Mouse (Mus musculus): ENCODE data around the gene Palb2. TPM values are rescaled to one million over a fixed set of nuclear protein-coding genes. Genes with fewer than 3 reads are reported as not detected.
"Not testable (repeated sequence)": the region's sequence is repeated elsewhere in the genome, so short reads cannot be mapped to it uniquely, and the experiment has no call there.

Gene Palb2
- total and polyA plus RNA-seq, 3 experiments: 11.7 to 17.5 (median 14.0) TPM

GRCm38 (mm10) chr7:122101014-122101746 is 31.6 kb downstream of the Palb2 start:
- TF ChIP-seq TBP (conservative IDR thresholded peaks at IDR 0.05; ENCODE audit: low read depth, low read length) (0 out of 2 replicates have a peak, but pooled peaks have one; percentile 9), ZNF384 (IDR thresholded peaks at IDR 0.05; ENCODE audit: low read depth, low read length) (peak; percentile 60; the same call in 1 of the 2 replicates), CHD2 (IDR thresholded peaks at IDR 0.05; ENCODE audit: low read length) (peak; percentile 23), BHLHE40 (IDR thresholded peaks at IDR 0.05; ENCODE audit: low read depth, low read length) (0 out of 2 replicates have a peak, but pooled peaks have one; percentile 5)
- H3K9me3 ChIP-seq (replicated peaks; ENCODE audit: low read length); in situ Hi-C loops (cut with MboI; ENCODE audit: low pct_ligation_motif_present, low pct_unique_long_range_greater_than_20kb, low sequenced_read_pairs); dilution Hi-C loops (cut with MboI; ENCODE audit: extremely low pct_ligation_motif_present, extremely low pct_unique_long_range_greater_than_20kb, low sequenced_read_pairs); H3K27me3 ChIP-seq (replicated peaks); DNase-seq (ENCODE audit: extremely low read depth): not testable (repeated sequence)
- H3K4me3 ChIP-seq (replicated peaks in 1 of 3; ENCODE audit: low read depth in 2 of 3, low read length in 2 of 3, poor library complexity in 1 of 3): peak overlapping the region; percentile 74 to 84 (median 77)
- peaks cover 46% of the 10 kb centered on the region for H3K79me2 ChIP-seq (replicated peaks; ENCODE audit: control insufficient read depth, extremely low read depth, insufficient read depth, poor library complexity, severe bottlenecking)
- peak overlapping the region; percentile 97 for H3K4me2 ChIP-seq (ENCODE audit: insufficient read depth, low read depth, poor library complexity, severe bottlenecking)
- H3K9ac ChIP-seq (ENCODE audit: insufficient read depth, low read depth): peak overlapping the region; percentile 67
- peak overlapping the region; percentile 33; the same call in 1 of the 2 replicates for H3K27ac ChIP-seq (ENCODE audit: insufficient read depth, low read depth)
- H3K36me3 ChIP-seq (replicated peaks in 1 of 2; ENCODE audit: control insufficient read depth in 1 of 2, insufficient read depth in 1 of 2, low read length in 1 of 2): peaks cover 24 to 35% of the 10 kb centered on the region in 2 experiments
- peaks cover 2 to 17% of the 10 kb centered on the region in 2 experiments; a peak in 3 of 4 replicates for H3K4me1 ChIP-seq (ENCODE audit: control insufficient read depth in 1 of 2, insufficient read depth in 2 of 2)

- no peak overlapping the region for H3K4me3 ChIP-seq (replicated peaks in 1 of 3; ENCODE audit: low read depth in 2 of 3, low read length in 2 of 3, poor library complexity in 1 of 3)
- peaks cover 55% of the 10 kb centered on the region for H3K79me2 ChIP-seq (replicated peaks; ENCODE audit: control insufficient read depth, extremely low read depth, insufficient read depth, poor library complexity, severe bottlenecking)
- TF ChIP-seq HCFC1 (IDR thresholded peaks at IDR 0.05; ENCODE audit: low read depth, low read length) (0 out of 2 replicates have a peak, but pooled peaks have one; percentile 32), SIN3A (IDR thresholded peaks at IDR 0.05; ENCODE audit: low read length) (peak; percentile 61), JUND (conservative IDR thresholded peaks at IDR 0.05; ENCODE audit: low read depth, low read length) (peak; percentile 46; the same call in 1 of the 2 replicates), TCF12 (IDR thresholded peaks at IDR 0.05; ENCODE audit: low read depth, low read length) (0 out of 2 replicates have a peak, but pooled peaks have one; percentile 38), EP300 (IDR thresholded peaks at IDR 0.05; ENCODE audit: low read length) (no peak), SMC3 (IDR thresholded peaks at IDR 0.05; ENCODE audit: low read depth, low read length) (peak; percentile 47; the same call in 1 of the 2 replicates), CTCF (conservative IDR thresholded peaks at IDR 0.05 in 1 of 2, IDR thresholded peaks at IDR 0.05 in 1 of 2; ENCODE audit: low read depth in 2 of 2, low read length in 2 of 2) (peak; percentile 88 to 98), IRF4 (IDR thresholded peaks at IDR 0.05; ENCODE audit: low read depth, low read length) (0 out of 2 replicates have a peak, but pooled peaks have one; percentile 18), RAD21 (IDR thresholded peaks at IDR 0.05; ENCODE audit: low read depth, low read length) (peak; percentile 75), GABPA (IDR thresholded peaks at IDR 0.05; ENCODE audit: insufficient replicate concordance, low read depth, low read length) (no peak), NELFE (IDR thresholded peaks at IDR 0.05; ENCODE audit: low read depth, low read length) (no peak), MYC (IDR thresholded peaks at IDR 0.05; ENCODE audit: low read depth, low read length) (peak; percentile 72; the same call in 1 of the 2 replicates)
- H3K4me1 ChIP-seq (ENCODE audit: control insufficient read depth in 1 of 2, insufficient read depth in 2 of 2): peaks cover 2 to 20% of the 10 kb centered on the region in 2 experiments; a peak in 3 of 4 replicates
- peaks cover 42 to 52% of the 10 kb centered on the region in 2 experiments for H3K36me3 ChIP-seq (replicated peaks in 1 of 2; ENCODE audit: control insufficient read depth in 1 of 2, insufficient read depth in 1 of 2, low read length in 1 of 2)
- no peak overlapping the region for H3K9ac ChIP-seq (ENCODE audit: insufficient read depth, low read depth)
- in situ Hi-C loops (cut with MboI; ENCODE audit: low pct_ligation_motif_present, low pct_unique_long_range_greater_than_20kb, low sequenced_read_pairs) (loop anchor here (5.0 kb wide), 1 partner anchor 53 kb away; no protein-coding TSS in a partner anchor), dilution Hi-C loops (cut with MboI; ENCODE audit: extremely low pct_ligation_motif_present, extremely low pct_unique_long_range_greater_than_20kb, low sequenced_read_pairs) (no loop called here)
- no peak overlapping the region for H3K27ac ChIP-seq (ENCODE audit: insufficient read depth, low read depth)
- H3K9me3 ChIP-seq (replicated peaks; ENCODE audit: low read length): no peaks in the 10 kb centered on the region
- DNase-seq (ENCODE audit: extremely low read depth): peak; percentile 74
- H3K4me2 ChIP-seq (ENCODE audit: insufficient read depth, low read depth, poor library complexity, severe bottlenecking): peak overlapping the region; percentile 63; the same call in 1 of the 2 replicates
- H3K27me3 ChIP-seq (replicated peaks): no peaks in the 10 kb centered on the region
Measured at GRCm38 (mm10) chr7:122099222-122099621, 33.6 kb downstream of the Palb2 start.

Data from CH12.LX (cell line).